15 mouse cellular contexts compared by ENCODE assay signal in genomic region chr2:38647661-38648060, GRCm38 (mm10). TPM values are rescaled to one million over a fixed set of nuclear protein-coding genes. Genes with fewer than 3 reads are reported as not detected.
DNase-seq lines count a peak whose midpoint lies in the region; ATAC-seq lines count a peak whose summit lies in the region.
"Had no signal": no experiment of that assay in that cellular context is flagged by ENCODE, and none has a peak within 500 bp of the region (broad histone marks: within the 10 kb centered on the region; RNA-seq: fewer than 3 reads in every experiment).

No protein-coding gene starts in this region.

- peaks cover 21% of the 10 kb centered on the region for H3K4me1 ChIP-seq in hindbrain, embryonic 15.5 days (replicated peaks)
- H3K4me1 ChIP-seq in hindbrain, embryonic 10.5 days (replicated peaks) = peaks cover 15% of the 10 kb centered on the region
- H3K4me1 ChIP-seq in forebrain, embryonic 12.5 days = peaks cover 17% of the 10 kb centered on the region
- H3K4me1 ChIP-seq in midbrain, embryonic 15.5 days = peaks cover 20% of the 10 kb centered on the region

- no peak overlapping the region for H3K4me3 ChIP-seq in hindbrain, embryonic 15.5 days
- no peak overlapping the region for H3K4me3 ChIP-seq in hindbrain, embryonic 10.5 days
- H3K4me3 ChIP-seq in forebrain, embryonic 12.5 days (replicated peaks) = no peak overlapping the region
- H3K4me3 ChIP-seq in midbrain, embryonic 15.5 days = no peak overlapping the region
- H3K4me3 ChIP-seq: liver, embryonic 12.5 days; neural tube, embryonic 13.5 days had no signal

- H3K27ac ChIP-seq in hindbrain, embryonic 15.5 days (replicated peaks) = peak overlapping the region; percentile 71
- no peak overlapping the region for H3K27ac ChIP-seq in hindbrain, embryonic 10.5 days
- peak overlapping the region; percentile 54; the same call in 1 of the 2 replicates for H3K27ac ChIP-seq in forebrain, embryonic 12.5 days
- H3K27ac ChIP-seq in midbrain, embryonic 15.5 days = peak overlapping the region; percentile 73
- H3K27ac ChIP-seq: liver, embryonic 12.5 days; macrophage; neural tube, embryonic 13.5 days had no signal

- no peaks in the 10 kb centered on the region for H3K27me3 ChIP-seq in hindbrain, embryonic 15.5 days
- 0 out of 2 replicates have a peak, but pooled peaks cover 3% of the 10 kb centered on the region for H3K27me3 ChIP-seq in hindbrain, embryonic 10.5 days (ENCODE audit: insufficient read depth, poor library complexity, severe bottlenecking)
- H3K27me3 ChIP-seq in forebrain, embryonic 12.5 days = no peaks in the 10 kb centered on the region
- H3K27me3 ChIP-seq in midbrain, embryonic 15.5 days (replicated peaks) = no peaks in the 10 kb centered on the region
- H3K27me3 ChIP-seq: neural tube, embryonic 13.5 days had no signal

- H3K4me2 ChIP-seq in hindbrain, embryonic 15.5 days = peak overlapping the region; percentile 7; the same call in 1 of the 2 replicates
- no peak overlapping the region for H3K4me2 ChIP-seq in forebrain, embryonic 12.5 days
- peak overlapping the region; percentile 8; the same call in 1 of the 2 replicates for H3K4me2 ChIP-seq in midbrain, embryonic 15.5 days
- H3K4me2 ChIP-seq: liver, embryonic 12.5 days; lung, embryonic 14.5 days; neural tube, embryonic 13.5 days had no signal

- no peak overlapping the region for H3K9ac ChIP-seq in hindbrain, embryonic 15.5 days
- H3K9ac ChIP-seq in forebrain, embryonic 12.5 days = no peak overlapping the region
- no peak overlapping the region for H3K9ac ChIP-seq in midbrain, embryonic 15.5 days
- H3K9ac ChIP-seq: liver, embryonic 12.5 days; lung, embryonic 14.5 days; neural tube, embryonic 13.5 days had no signal

- no peaks in the 10 kb centered on the region for H3K36me3 ChIP-seq in hindbrain, embryonic 15.5 days
- no peaks in the 10 kb centered on the region for H3K36me3 ChIP-seq in hindbrain, embryonic 10.5 days
- H3K36me3 ChIP-seq in forebrain, embryonic 12.5 days (replicated peaks) = no peaks in the 10 kb centered on the region
- no peaks in the 10 kb centered on the region for H3K36me3 ChIP-seq in midbrain, embryonic 15.5 days (replicated peaks)
- H3K36me3 ChIP-seq: liver, embryonic 12.5 days; neural tube, embryonic 13.5 days had no signal

- no peak for DNase-seq in hindbrain, embryonic 10.5 days (ENCODE audit: low spot score)
- peak; percentile 17 for DNase-seq in 416B (ENCODE audit: low read depth)
- DNase-seq in left cerebral cortex, adult 8-10 months (ENCODE audit: low spot score in 2 of 2) = no peak
- DNase-seq in frontal cortex, postnatal 10 days (ENCODE audit: low spot score in 2 of 2) = no peak
- DNase-seq: gastrocnemius, postnatal 14 days; kidney, adult 9 months; lung, embryonic 14.5 days; thymus, adult 18-20 months had no signal

- ATAC-seq in hindbrain, embryonic 15.5 days (ENCODE audit: low FRiP score, low read depth) = no peak; the same call in 1 of the 2 replicates
- no peak for ATAC-seq in forebrain, embryonic 12.5 days (ENCODE audit: low FRiP score)
- ATAC-seq in midbrain, embryonic 15.5 days (replicated peaks) = no peak
- no peak for ATAC-seq in megakaryocyte, adult 5-6 weeks (ENCODE audit: poor library complexity, severe bottlenecking)
- ATAC-seq: liver, embryonic 12.5 days had no signal

- WGBS in hindbrain, embryonic 15.5 days = 70% methylated on average over 7 of the region's 7 CpGs
- WGBS in hindbrain, embryonic 10.5 days = 90% methylated on average over 7 of the region's 7 CpGs
- WGBS in forebrain, embryonic 12.5 days = 87% methylated on average over 7 of the region's 7 CpGs
- WGBS in midbrain, embryonic 15.5 days = 76% methylated on average over 7 of the region's 7 CpGs

- no peaks in the 10 kb centered on the region for H3K9me3 ChIP-seq in hindbrain, embryonic 15.5 days
- H3K9me3 ChIP-seq in hindbrain, embryonic 10.5 days = no peaks in the 10 kb centered on the region
- no peaks in the 10 kb centered on the region for H3K9me3 ChIP-seq in forebrain, embryonic 12.5 days
- H3K9me3 ChIP-seq in midbrain, embryonic 15.5 days = no peaks in the 10 kb centered on the region
- H3K9me3 ChIP-seq: liver, embryonic 12.5 days; neural tube, embryonic 13.5 days had no signal

RNA-seq across cellular contexts. Expression of gene Psmb7, which starts 3.8 kb away (rescaled TPM):
- polyA plus RNA-seq in hindbrain, embryonic 15.5 days (2015; fragmentation: Nextera tagmentation; extraction: Ambion mirVana) = 269 and 274 TPM in 2 replicates
- polyA plus RNA-seq in hindbrain, embryonic 10.5 days (2016; fragmentation: Nextera tagmentation; extraction: Ambion mirVana) = 319 and 334 TPM in 2 replicates
- 294 and 303 TPM in 2 replicates for polyA plus RNA-seq in forebrain, embryonic 12.5 days (2016; fragmentation: Nextera tagmentation; extraction: Ambion mirVana)
- polyA plus RNA-seq in midbrain, embryonic 15.5 days (2015; fragmentation: Nextera tagmentation; extraction: Ambion mirVana) = 260 and 270 TPM in 2 replicates
- total RNA-seq in megakaryocyte, adult 5-6 weeks (2015) = 193 and 197 TPM in 2 replicates
- 237 and 268 TPM in 2 replicates for total RNA-seq in megakaryocyte, adult 5-6 weeks (2017)
- 100 to 1,000 TPM; 199 to 208 (median 202) TPM for total RNA-seq in left cerebral cortex, adult 8-10 months (2022)
